Mouse (Mus musculus): ENCODE data around the gene Fbxo5. TPM values are rescaled to one million over a fixed set of nuclear protein-coding genes. Genes with fewer than 3 reads are reported as not detected.

Fbxo5 gene
- polyA plus RNA-seq, 1 experiment = 1.1 TPM

- no peak for DNase-seq
- WGBS = 98% methylated on average over 2 of the region's 2 CpGs
- TF ChIP-seq CTCF (IDR thresholded peaks at IDR 0.05; ENCODE audit: insufficient read depth, low read length) (no peak), POLR2A (IDR thresholded peaks at IDR 0.05; ENCODE audit: borderline replicate concordance, extremely low read depth, low read depth, low read length) (no peak)
- Histone ChIP-seq H3K4me1 (ENCODE audit: control insufficient read depth, insufficient read depth, low read length) (no peaks in the 10 kb centered on the region), H3K4me3 (replicated peaks; ENCODE audit: extremely low read depth, low read depth, low read length) (no peak overlapping the region)
These were observed 10.6 kb upstream of the Fbxo5 start for GRCm38 (mm10) chr10:5815968-5816367.

- no peak overlapping the region for H3K4me3 ChIP-seq (replicated peaks; ENCODE audit: extremely low read depth, low read depth, low read length)
- WGBS = 89% methylated on average over 11 of the region's 11 CpGs
- H3K4me1 ChIP-seq (ENCODE audit: control insufficient read depth, insufficient read depth, low read length) = no peaks in the 10 kb centered on the region
- no peak for TF ChIP-seq POLR2A (IDR thresholded peaks at IDR 0.05; ENCODE audit: borderline replicate concordance, extremely low read depth, low read depth, low read length)
- no peak for TF ChIP-seq CTCF (IDR thresholded peaks at IDR 0.05; ENCODE audit: insufficient read depth, low read length)
- DNase-seq = no peak
These were observed 8.3 kb upstream of the Fbxo5 start for GRCm38 (mm10) chr10:5813724-5814123.

GRCm38 (mm10) chr10:5807683-5808082, 2.3 kb upstream of the Fbxo5 start:
- H3K4me3 ChIP-seq (replicated peaks; ENCODE audit: extremely low read depth, low read depth, low read length) = no peak overlapping the region
- 38% methylated on average over 2 of the region's 2 CpGs for WGBS
- H3K4me1 ChIP-seq (ENCODE audit: control insufficient read depth, insufficient read depth, low read length) = peaks cover 10% of the 10 kb centered on the region
- DNase-seq = no peak
- TF ChIP-seq POLR2A (IDR thresholded peaks at IDR 0.05; ENCODE audit: borderline replicate concordance, extremely low read depth, low read depth, low read length) (no peak), CTCF (IDR thresholded peaks at IDR 0.05; ENCODE audit: insufficient read depth, low read length) (no peak)

- DNase-seq = no peak
- H3K4me3 ChIP-seq (replicated peaks; ENCODE audit: extremely low read depth, low read depth, low read length) = no peak overlapping the region
- TF ChIP-seq CTCF (IDR thresholded peaks at IDR 0.05; ENCODE audit: insufficient read depth, low read length) (no peak), POLR2A (IDR thresholded peaks at IDR 0.05; ENCODE audit: borderline replicate concordance, extremely low read depth, low read depth, low read length) (no peak)
- 42% methylated on average over 4 of the region's 4 CpGs for WGBS
- peaks cover 10% of the 10 kb centered on the region for H3K4me1 ChIP-seq (ENCODE audit: control insufficient read depth, insufficient read depth, low read length)
These were observed 1.6 kb upstream of the Fbxo5 start for GRCm38 (mm10) chr10:5806996-5807395.

GRCm38 (mm10) chr10:5806416-5806815, 1.0 kb upstream of the Fbxo5 start:
- Histone ChIP-seq H3K4me3 (replicated peaks; ENCODE audit: extremely low read depth, low read depth, low read length) (peak overlapping the region; percentile 53), H3K4me1 (ENCODE audit: control insufficient read depth, insufficient read depth, low read length) (peaks cover 10% of the 10 kb centered on the region)
- no peak for TF ChIP-seq POLR2A (IDR thresholded peaks at IDR 0.05; ENCODE audit: borderline replicate concordance, extremely low read depth, low read depth, low read length)
- 7% methylated on average over 8 of the region's 8 CpGs for WGBS
- DNase-seq = no peak

GRCm38 (mm10) chr10:5805731-5806307, 419 bp upstream of the Fbxo5 start:
- under 1% methylated on average over 43 of the region's 43 CpGs for WGBS

GRCm38 (mm10) chr10:5804691-5805156, 676 bp downstream of the Fbxo5 start:
- WGBS = under 1% methylated on average over 24 of the region's 24 CpGs
- H3K4me3 ChIP-seq (replicated peaks; ENCODE audit: extremely low read depth, low read depth, low read length) = peak overlapping the region; percentile 55
- TF ChIP-seq POLR2A (IDR thresholded peaks at IDR 0.05; ENCODE audit: borderline replicate concordance, extremely low read depth, low read depth, low read length) (no peak), CTCF (IDR thresholded peaks at IDR 0.05; ENCODE audit: insufficient read depth, low read length) (no peak)
- DNase-seq = no peak
- peaks cover 10% of the 10 kb centered on the region for H3K4me1 ChIP-seq (ENCODE audit: control insufficient read depth, insufficient read depth, low read length)

More at GRCm38 (mm10) chr10:5805731-5806307, 419 bp upstream of the Fbxo5 start:
- TF ChIP-seq CTCF (IDR thresholded peaks at IDR 0.05; ENCODE audit: insufficient read depth, low read length) = no peak
- peak; percentile 72; the same call in 1 of the 2 replicates for TF ChIP-seq POLR2A (IDR thresholded peaks at IDR 0.05; ENCODE audit: borderline replicate concordance, extremely low read depth, low read depth, low read length)
- peak; percentile 97 for DNase-seq
- Histone ChIP-seq H3K4me1 (ENCODE audit: control insufficient read depth, insufficient read depth, low read length) (peaks cover 10% of the 10 kb centered on the region), H3K4me3 (replicated peaks; ENCODE audit: extremely low read depth, low read depth, low read length) (peak overlapping the region; percentile 91)

- no peak overlapping the region for H3K4me3 ChIP-seq (replicated peaks; ENCODE audit: extremely low read depth, low read depth, low read length)
- H3K4me1 ChIP-seq (ENCODE audit: control insufficient read depth, insufficient read depth, low read length) = peaks cover 10% of the 10 kb centered on the region
- WGBS = 11% methylated on average over 1 of the region's 1 CpGs
- TF ChIP-seq CTCF (IDR thresholded peaks at IDR 0.05; ENCODE audit: insufficient read depth, low read length) = no peak
- no peak for TF ChIP-seq POLR2A (IDR thresholded peaks at IDR 0.05; ENCODE audit: borderline replicate concordance, extremely low read depth, low read depth, low read length)
- DNase-seq = no peak
These were observed 1.7 kb downstream of the Fbxo5 start for GRCm38 (mm10) chr10:5803739-5804138.

GRCm38 (mm10) chr10:5802866-5803265, 2.5 kb downstream of the Fbxo5 start:
- Histone ChIP-seq H3K4me1 (ENCODE audit: control insufficient read depth, insufficient read depth, low read length) (peaks cover 10% of the 10 kb centered on the region), H3K4me3 (replicated peaks; ENCODE audit: extremely low read depth, low read depth, low read length) (no peak overlapping the region)
- no peak for DNase-seq
- TF ChIP-seq POLR2A (IDR thresholded peaks at IDR 0.05; ENCODE audit: borderline replicate concordance, extremely low read depth, low read depth, low read length) (no peak), CTCF (IDR thresholded peaks at IDR 0.05; ENCODE audit: insufficient read depth, low read length) (no peak)
- 16% methylated on average over 6 of the region's 6 CpGs for WGBS

GRCm38 (mm10) chr10:5800490-5800889, 4.9 kb downstream of the Fbxo5 start:
- no peak for DNase-seq
- 100% methylated on average over 1 of the region's 1 CpGs for WGBS
- TF ChIP-seq POLR2A (IDR thresholded peaks at IDR 0.05; ENCODE audit: borderline replicate concordance, extremely low read depth, low read depth, low read length) = no peak
- TF ChIP-seq CTCF (IDR thresholded peaks at IDR 0.05; ENCODE audit: insufficient read depth, low read length) = no peak
- Histone ChIP-seq H3K4me3 (replicated peaks; ENCODE audit: extremely low read depth, low read depth, low read length) (no peak overlapping the region), H3K4me1 (ENCODE audit: control insufficient read depth, insufficient read depth, low read length) (peaks cover 4% of the 10 kb centered on the region)
